Mouse (Mus musculus) heart, embryonic 16.5 days (tissue): Measurements from ENCODE around the gene St8sia4. TPM values are rescaled to one million over a fixed set of nuclear protein-coding genes. Genes with fewer than 3 reads are reported as not detected.
A peak's percentile ranks its signal among the peaks of the same experiment; 100 is the strongest.

Source experiments
- ATAC-seq: fragments of 200-750 bp; cut with Nextera tagmentation; replicated peaks from 2 replicates; pipeline ENCODE4 v1.8.0; 2017; ENCODE audit warnings: moderate number of reproducible peaks; ENCODE audit not compliant: insufficient read depth, low FRiP score; ENCODE audit errors: extremely low read depth
- H3K27ac ChIP-seq: fragments of 300-500 bp; sonication (generic); 2 replicates; pipeline ENCODE4 v1.5.1; 2014; ENCODE audit warnings: mild to moderate bottlenecking, low read length, control low read depth, moderate library complexity
- H3K27me3 ChIP-seq: fragments of 300-500 bp; sonication (generic); 2 replicates; pipeline ENCODE4 v1.6.1; 2014; ENCODE audit warnings: low read length, mixed read lengths; ENCODE audit not compliant: control insufficient read depth, insufficient read depth
- H3K36me3 ChIP-seq: fragments of 300-500 bp; sonication (generic); 2 replicates; pipeline ENCODE4 v1.6.1; 2014; ENCODE audit not compliant: control insufficient read depth, insufficient read depth
- H3K4me1 ChIP-seq: fragments of 300-500 bp; sonication (generic); 2 replicates; pipeline ENCODE4 v1.6.1; 2014; ENCODE audit warnings: low read length, mixed read lengths; ENCODE audit not compliant: control insufficient read depth, insufficient read depth
- H3K4me2 ChIP-seq: fragments of 300-500 bp; sonication (generic); 2 replicates; pipeline ENCODE4 v1.6.1; 2014; ENCODE audit warnings: low read depth, mild to moderate bottlenecking, control low read depth, low read length
- H3K4me3 ChIP-seq: fragments of 300-500 bp; sonication (generic); 2 replicates; pipeline ENCODE4 v1.5.1; 2014; ENCODE audit warnings: mild to moderate bottlenecking, control low read depth, low read length
- H3K9ac ChIP-seq: fragments of 300-500 bp; sonication (generic); 2 replicates; pipeline ENCODE4 v1.6.1; 2014; ENCODE audit warnings: low read length, control low read depth
- H3K9me3 ChIP-seq: fragments of 300-500 bp; sonication (generic); replicated peaks from 2 replicates; pipeline ENCODE4 v1.6.1; 2016; ENCODE audit warnings: low read length; ENCODE audit not compliant: control insufficient read depth
- WGBS: fragments of 180-500 bp; shearing (Covaris S2); extraction: QIAGEN DNeasy Blood & Tissue Kit; methylation state at CpG from one replicate; pipeline ENCODE4 v1.1.7; 2014; 5-methylcytosine and 5-hydroxymethylcytosine counted together
- polyA plus RNA-seq: library from polyadenylated mRNA; unstranded; fragments of >200 nt; fragmentation: Nextera tagmentation; extraction: Ambion mirVana; gene quantifications from 2 replicates; pipeline ENCODE4 v1.2.1, GENCODE M21; 2015

Gene St8sia4
- polyA plus RNA-seq, 1 experiment from 2014 or later, result 3.5 TPM

GRCm38 (mm10) chr1:95610017-95610416 lies 57.4 kb downstream of the St8sia4 start:
- no peak overlapping the region for H3K4me2 ChIP-seq
- H3K4me3 ChIP-seq, result no peak overlapping the region
- H3K27me3 ChIP-seq, result no peaks in the 10 kb centered on the region
- 72% methylated on average over 2 of the region's 2 CpGs for WGBS
- H3K27ac ChIP-seq, result no peak overlapping the region
- H3K9ac ChIP-seq, result no peak overlapping the region
- H3K36me3 ChIP-seq, result no peaks in the 10 kb centered on the region
- no peaks in the 10 kb centered on the region for H3K9me3 ChIP-seq
- ATAC-seq, result no peak
- H3K4me1 ChIP-seq, result no peaks in the 10 kb centered on the region

- no peak overlapping the region for H3K4me2 ChIP-seq
Observed at GRCm38 (mm10) chr1:95609045-95609444, 58.3 kb downstream of the St8sia4 start.

GRCm38 (mm10) chr1:95605458-95605857 lies 61.9 kb downstream of the St8sia4 start:
- 51% methylated on average over 2 of the region's 2 CpGs for WGBS
- Histone ChIP-seq H3K27ac (no peak overlapping the region), H3K4me3 (no peak overlapping the region), H3K36me3 (no peaks in the 10 kb centered on the region), H3K9me3 (no peaks in the 10 kb centered on the region), H3K4me1 (no peaks in the 10 kb centered on the region), H3K9ac (no peak overlapping the region), H3K27me3 (no peaks in the 10 kb centered on the region), H3K4me2 (no peak overlapping the region)
- peak; percentile 52; the same call in 1 of the 2 replicates for ATAC-seq

More at GRCm38 (mm10) chr1:95609045-95609444, 58.3 kb downstream of the St8sia4 start:
- Histone ChIP-seq H3K36me3 (no peaks in the 10 kb centered on the region), H3K27ac (no peak overlapping the region), H3K9ac (no peak overlapping the region), H3K9me3 (no peaks in the 10 kb centered on the region), H3K27me3 (no peaks in the 10 kb centered on the region), H3K4me3 (no peak overlapping the region), H3K4me1 (no peaks in the 10 kb centered on the region)
- WGBS, result 81% methylated on average over 5 of the region's 5 CpGs
- no peak for ATAC-seq

- H3K4me3 ChIP-seq, result no peak overlapping the region
- 76% methylated on average over 1 of the region's 1 CpGs for WGBS
- H3K9ac ChIP-seq, result no peak overlapping the region
- no peak overlapping the region for H3K4me2 ChIP-seq
- no peak overlapping the region for H3K27ac ChIP-seq
- no peaks in the 10 kb centered on the region for H3K36me3 ChIP-seq
- H3K9me3 ChIP-seq, result no peaks in the 10 kb centered on the region
- H3K27me3 ChIP-seq, result no peaks in the 10 kb centered on the region
- no peak for ATAC-seq
- no peaks in the 10 kb centered on the region for H3K4me1 ChIP-seq
Observed at GRCm38 (mm10) chr1:95598108-95598507, 69.3 kb downstream of the St8sia4 start.

GRCm38 (mm10) chr1:95596825-95597224 lies 70.5 kb downstream of the St8sia4 start:
- no peak for ATAC-seq
- H3K36me3 ChIP-seq, result no peaks in the 10 kb centered on the region
- no peak overlapping the region for H3K27ac ChIP-seq
- no peaks in the 10 kb centered on the region for H3K27me3 ChIP-seq
- no peak overlapping the region for H3K4me2 ChIP-seq
- 87% methylated on average over 1 of the region's 1 CpGs for WGBS
- H3K9me3 ChIP-seq, result no peaks in the 10 kb centered on the region
- no peak overlapping the region for H3K4me3 ChIP-seq
- H3K4me1 ChIP-seq, result no peaks in the 10 kb centered on the region
- H3K9ac ChIP-seq, result no peak overlapping the region

- Histone ChIP-seq H3K4me1 (no peaks in the 10 kb centered on the region), H3K4me3 (no peak overlapping the region), H3K27me3 (no peaks in the 10 kb centered on the region), H3K36me3 (no peaks in the 10 kb centered on the region), H3K27ac (no peak overlapping the region), H3K4me2 (no peak overlapping the region), H3K9ac (no peak overlapping the region), H3K9me3 (no peaks in the 10 kb centered on the region)
- ATAC-seq, result no peak
- 83% methylated on average over 2 of the region's 2 CpGs for WGBS
Observed at GRCm38 (mm10) chr1:95591101-95591500, 76.3 kb downstream of the St8sia4 start.

- H3K27ac ChIP-seq, result no peak overlapping the region
- no peaks in the 10 kb centered on the region for H3K9me3 ChIP-seq
- 62% methylated on average over 2 of the region's 2 CpGs for WGBS
Observed at GRCm38 (mm10) chr1:95590108-95590507, 77.3 kb downstream of the St8sia4 start.

GRCm38 (mm10) chr1:95589471-95589870 lies 77.9 kb downstream of the St8sia4 start:
- H3K9me3 ChIP-seq, result no peaks in the 10 kb centered on the region
- no peak overlapping the region for H3K9ac ChIP-seq
- no peaks in the 10 kb centered on the region for H3K4me1 ChIP-seq
- H3K27ac ChIP-seq, result no peak overlapping the region
- no peaks in the 10 kb centered on the region for H3K27me3 ChIP-seq
- ATAC-seq, result no peak
- no peak overlapping the region for H3K4me2 ChIP-seq
- no peaks in the 10 kb centered on the region for H3K36me3 ChIP-seq
- H3K4me3 ChIP-seq, result no peak overlapping the region

More at GRCm38 (mm10) chr1:95590108-95590507, 77.3 kb downstream of the St8sia4 start:
- no peak overlapping the region for H3K9ac ChIP-seq
- no peaks in the 10 kb centered on the region for H3K4me1 ChIP-seq
- H3K36me3 ChIP-seq, result no peaks in the 10 kb centered on the region
- H3K4me3 ChIP-seq, result no peak overlapping the region
- no peak for ATAC-seq
- H3K27me3 ChIP-seq, result no peaks in the 10 kb centered on the region
- no peak overlapping the region for H3K4me2 ChIP-seq

GRCm38 (mm10) chr1:95583310-95583709 lies 84.1 kb downstream of the St8sia4 start:
- no peaks in the 10 kb centered on the region for H3K4me1 ChIP-seq
- 77% methylated on average over 1 of the region's 1 CpGs for WGBS
- H3K9ac ChIP-seq, result no peak overlapping the region
- H3K36me3 ChIP-seq, result no peaks in the 10 kb centered on the region
- H3K27ac ChIP-seq, result no peak overlapping the region
- ATAC-seq, result no peak
- no peaks in the 10 kb centered on the region for H3K27me3 ChIP-seq
- no peak overlapping the region for H3K4me2 ChIP-seq
- H3K4me3 ChIP-seq, result no peak overlapping the region
- no peaks in the 10 kb centered on the region for H3K9me3 ChIP-seq

- 38% methylated on average over 1 of the region's 1 CpGs for WGBS
- Histone ChIP-seq H3K27ac (no peak overlapping the region), H3K36me3 (no peaks in the 10 kb centered on the region), H3K4me1 (no peaks in the 10 kb centered on the region), H3K4me2 (no peak overlapping the region), H3K4me3 (no peak overlapping the region), H3K27me3 (no peaks in the 10 kb centered on the region), H3K9ac (no peak overlapping the region), H3K9me3 (no peaks in the 10 kb centered on the region)
- no peak for ATAC-seq
Observed at GRCm38 (mm10) chr1:95582264-95582663, 85.1 kb downstream of the St8sia4 start.
